Mouse (Mus musculus): ENCODE data around the gene Polk. TPM values are rescaled to one million over a fixed set of nuclear protein-coding genes. Genes with fewer than 3 reads are reported as not detected.

Gene Polk
- total RNA-seq, 2 experiments from 2014 or later, result 11.8 to 13.6 TPM

GRCm38 (mm10) chr13:96547250-96547649, 4.9 kb upstream of the Polk start:
- DNase-seq (ENCODE audit: extremely low spot score in 1 of 2, low spot score in 2 of 2), result no peak
- TF ChIP-seq CTCF (IDR thresholded peaks at IDR 0.05), result no peak
- no peak overlapping the region for H3K4me3 ChIP-seq
- H3K27ac ChIP-seq, result no peak overlapping the region
- intact Hi-C loops (cut with DNase I), result no loop called here

GRCm38 (mm10) chr13:96544506-96544905, 2.1 kb upstream of the Polk start:
- Histone ChIP-seq H3K27ac (no peak overlapping the region), H3K4me3 (peak overlapping the region; percentile 91)
- intact Hi-C loops (cut with DNase I), result no loop called here
- DNase-seq (ENCODE audit: extremely low spot score in 1 of 2, low spot score in 2 of 2), result no peak
- peak; percentile 48 for TF ChIP-seq CTCF (IDR thresholded peaks at IDR 0.05)

GRCm38 (mm10) chr13:96542901-96543891, 817 bp upstream of the Polk start:
- Histone ChIP-seq H3K27ac (peak overlapping the region; percentile 99), H3K4me3 (peak overlapping the region; percentile 91)
- peak in 1 of 2 experiments; percentile 63 for DNase-seq (ENCODE audit: extremely low spot score in 1 of 2, low spot score in 2 of 2)
- intact Hi-C loops (cut with DNase I), result loop anchor here (2.0 kb wide), 2 partner anchors 50 to 112 kb away; no protein-coding TSS in a partner anchor
- no peak for TF ChIP-seq CTCF (IDR thresholded peaks at IDR 0.05)

- DNase-seq (ENCODE audit: extremely low spot score in 1 of 2, low spot score in 2 of 2), result no peak
- H3K27ac ChIP-seq, result no peak overlapping the region
- intact Hi-C loops (cut with DNase I), result no loop called here
- peak overlapping the region; percentile 91; the same call in 1 of the 2 replicates for H3K4me3 ChIP-seq
- no peak for TF ChIP-seq CTCF (IDR thresholded peaks at IDR 0.05)
Observed at GRCm38 (mm10) chr13:96541381-96541780, 998 bp downstream of the Polk start.

- no peak for DNase-seq (ENCODE audit: extremely low spot score in 1 of 2, low spot score in 2 of 2)
- Histone ChIP-seq H3K4me3 (no peak overlapping the region), H3K27ac (no peak overlapping the region)
- TF ChIP-seq CTCF (IDR thresholded peaks at IDR 0.05), result no peak
- intact Hi-C loops (cut with DNase I), result no loop called here
Observed at GRCm38 (mm10) chr13:96538103-96538502, 4.3 kb downstream of the Polk start.

GRCm38 (mm10) chr13:96536821-96537572, 5.4 kb downstream of the Polk start:
- intact Hi-C loops (cut with DNase I), result no loop called here
- Histone ChIP-seq H3K4me3 (no peak overlapping the region), H3K27ac (no peak overlapping the region)
- no peak for DNase-seq (ENCODE audit: extremely low spot score in 1 of 2, low spot score in 2 of 2)
- TF ChIP-seq CTCF (IDR thresholded peaks at IDR 0.05), result no peak

GRCm38 (mm10) chr13:96533742-96534141, 8.6 kb downstream of the Polk start:
- no peak overlapping the region for H3K4me3 ChIP-seq
- no peak for DNase-seq (ENCODE audit: extremely low spot score in 1 of 2, low spot score in 2 of 2)
- H3K27ac ChIP-seq, result no peak overlapping the region
- no peak for TF ChIP-seq CTCF (IDR thresholded peaks at IDR 0.05)
- intact Hi-C loops (cut with DNase I), result no loop called here

GRCm38 (mm10) chr13:96532176-96532575, 10.2 kb downstream of the Polk start:
- TF ChIP-seq CTCF (IDR thresholded peaks at IDR 0.05), result no peak
- H3K27ac ChIP-seq, result no peak overlapping the region
- DNase-seq (ENCODE audit: extremely low spot score in 1 of 2, low spot score in 2 of 2), result no peak
- no peak overlapping the region for H3K4me3 ChIP-seq
- intact Hi-C loops (cut with DNase I), result no loop called here

- H3K4me3 ChIP-seq, result no peak overlapping the region
- no peak for TF ChIP-seq CTCF (IDR thresholded peaks at IDR 0.05)
- intact Hi-C loops (cut with DNase I), result no loop called here
- no peak overlapping the region for H3K27ac ChIP-seq
- DNase-seq (ENCODE audit: extremely low spot score in 1 of 2, low spot score in 2 of 2), result no peak
Observed at GRCm38 (mm10) chr13:96530064-96530463, 12.3 kb downstream of the Polk start.

- Histone ChIP-seq H3K4me3 (no peak overlapping the region), H3K27ac (no peak overlapping the region)
- intact Hi-C loops (cut with DNase I), result no loop called here
- TF ChIP-seq CTCF (IDR thresholded peaks at IDR 0.05), result no peak
- DNase-seq (ENCODE audit: extremely low spot score in 1 of 2, low spot score in 2 of 2), result no peak
Observed at GRCm38 (mm10) chr13:96529542-96529941, 12.8 kb downstream of the Polk start.

GRCm38 (mm10) chr13:96528776-96529175, 13.6 kb downstream of the Polk start:
- no peak for TF ChIP-seq CTCF (IDR thresholded peaks at IDR 0.05)
- intact Hi-C loops (cut with DNase I), result no loop called here
- DNase-seq (ENCODE audit: extremely low spot score in 1 of 2, low spot score in 2 of 2), result no peak
- Histone ChIP-seq H3K4me3 (no peak overlapping the region), H3K27ac (no peak overlapping the region)

GRCm38 (mm10) chr13:96527856-96528255, 14.5 kb downstream of the Polk start:
- intact Hi-C loops (cut with DNase I), result no loop called here
- Histone ChIP-seq H3K4me3 (no peak overlapping the region), H3K27ac (no peak overlapping the region)
- TF ChIP-seq CTCF (IDR thresholded peaks at IDR 0.05), result no peak
- no peak for DNase-seq (ENCODE audit: extremely low spot score in 1 of 2, low spot score in 2 of 2)
